Mouse (Mus musculus): ENCODE data around the gene Pla2g15. TPM values are rescaled to one million over a fixed set of nuclear protein-coding genes. Genes with fewer than 3 reads are reported as not detected.

The Pla2g15 gene
- polyA plus RNA-seq, 1 experiment from 2014 or later = 7.2 TPM

- no peaks in the 10 kb centered on the region for H3K9me3 ChIP-seq (ENCODE audit: control insufficient read depth, low read length)
- H3K4me2 ChIP-seq (ENCODE audit: low read depth, low read length) = no peak overlapping the region
- H3K4me3 ChIP-seq (ENCODE audit: low read depth, low read length) = no peak overlapping the region
- peaks cover 52% of the 10 kb centered on the region for H3K36me3 ChIP-seq (ENCODE audit: control insufficient read depth, insufficient read depth, low read length)
- H3K4me1 ChIP-seq (ENCODE audit: control insufficient read depth, insufficient read depth, low read length) = no peaks in the 10 kb centered on the region
- H3K9ac ChIP-seq (ENCODE audit: low read depth, low read length) = no peak overlapping the region
- no peak for ATAC-seq (ENCODE audit: low read depth)
- H3K27ac ChIP-seq (replicated peaks; ENCODE audit: low read depth, low read length) = no peak overlapping the region
- 93% methylated on average over 3 of the region's 3 CpGs for WGBS
- H3K27me3 ChIP-seq (replicated peaks; ENCODE audit: control insufficient read depth, insufficient read depth, low read length) = no peaks in the 10 kb centered on the region
- no peak for DNase-seq (ENCODE audit: low spot score)
These were observed 26.8 kb upstream of the Pla2g15 start for GRCm38 (mm10) chr8:106123443-106123842.

GRCm38 (mm10) chr8:106126055-106126454, 24.1 kb upstream of the Pla2g15 start:
- WGBS = 82% methylated on average over 1 of the region's 1 CpGs
- peaks cover 62% of the 10 kb centered on the region for H3K36me3 ChIP-seq (ENCODE audit: control insufficient read depth, insufficient read depth, low read length)

GRCm38 (mm10) chr8:106127054-106127453, 23.1 kb upstream of the Pla2g15 start:
- Histone ChIP-seq H3K27me3 (replicated peaks; ENCODE audit: control insufficient read depth, insufficient read depth, low read length) (no peaks in the 10 kb centered on the region), H3K9me3 (ENCODE audit: control insufficient read depth, low read length) (no peaks in the 10 kb centered on the region), H3K9ac (ENCODE audit: low read depth, low read length) (no peak overlapping the region), H3K4me2 (ENCODE audit: low read depth, low read length) (no peak overlapping the region), H3K27ac (replicated peaks; ENCODE audit: low read depth, low read length) (no peak overlapping the region), H3K4me1 (ENCODE audit: control insufficient read depth, insufficient read depth, low read length) (no peaks in the 10 kb centered on the region), H3K36me3 (ENCODE audit: control insufficient read depth, insufficient read depth, low read length) (peaks cover 66% of the 10 kb centered on the region), H3K4me3 (ENCODE audit: low read depth, low read length) (no peak overlapping the region)
- ATAC-seq (ENCODE audit: low read depth) (no peak), DNase-seq (ENCODE audit: low spot score) (no peak)
- WGBS = 71% methylated on average over 3 of the region's 3 CpGs

More at GRCm38 (mm10) chr8:106126055-106126454, 24.1 kb upstream of the Pla2g15 start:
- Histone ChIP-seq H3K9ac (ENCODE audit: low read depth, low read length) (no peak overlapping the region), H3K4me3 (ENCODE audit: low read depth, low read length) (no peak overlapping the region), H3K27ac (replicated peaks; ENCODE audit: low read depth, low read length) (no peak overlapping the region), H3K4me1 (ENCODE audit: control insufficient read depth, insufficient read depth, low read length) (no peaks in the 10 kb centered on the region), H3K9me3 (ENCODE audit: control insufficient read depth, low read length) (no peaks in the 10 kb centered on the region), H3K4me2 (ENCODE audit: low read depth, low read length) (no peak overlapping the region), H3K27me3 (replicated peaks; ENCODE audit: control insufficient read depth, insufficient read depth, low read length) (no peaks in the 10 kb centered on the region)
- DNase-seq (ENCODE audit: low spot score) (no peak), ATAC-seq (ENCODE audit: low read depth) (no peak)

- Histone ChIP-seq H3K9ac (ENCODE audit: low read depth, low read length) (no peak overlapping the region), H3K36me3 (ENCODE audit: control insufficient read depth, insufficient read depth, low read length) (peaks cover 74% of the 10 kb centered on the region), H3K9me3 (ENCODE audit: control insufficient read depth, low read length) (no peaks in the 10 kb centered on the region), H3K4me1 (ENCODE audit: control insufficient read depth, insufficient read depth, low read length) (no peaks in the 10 kb centered on the region), H3K27ac (replicated peaks; ENCODE audit: low read depth, low read length) (no peak overlapping the region), H3K4me2 (ENCODE audit: low read depth, low read length) (no peak overlapping the region), H3K27me3 (replicated peaks; ENCODE audit: control insufficient read depth, insufficient read depth, low read length) (no peaks in the 10 kb centered on the region), H3K4me3 (ENCODE audit: low read depth, low read length) (no peak overlapping the region)
- 90% methylated on average over 10 of the region's 10 CpGs for WGBS
- ATAC-seq (ENCODE audit: low read depth) = no peak
- DNase-seq (ENCODE audit: low spot score) = no peak
These were observed 22.3 kb upstream of the Pla2g15 start for GRCm38 (mm10) chr8:106127882-106128410.

GRCm38 (mm10) chr8:106129232-106129930, 20.8 kb upstream of the Pla2g15 start:
- Histone ChIP-seq H3K9me3 (ENCODE audit: control insufficient read depth, low read length) (no peaks in the 10 kb centered on the region), H3K4me1 (ENCODE audit: control insufficient read depth, insufficient read depth, low read length) (no peaks in the 10 kb centered on the region), H3K27me3 (replicated peaks; ENCODE audit: control insufficient read depth, insufficient read depth, low read length) (peaks cover 7% of the 10 kb centered on the region; the same call in 1 of the 2 replicates), H3K4me2 (ENCODE audit: low read depth, low read length) (no peak overlapping the region), H3K36me3 (ENCODE audit: control insufficient read depth, insufficient read depth, low read length) (peaks cover 69% of the 10 kb centered on the region), H3K27ac (replicated peaks; ENCODE audit: low read depth, low read length) (no peak overlapping the region), H3K9ac (ENCODE audit: low read depth, low read length) (no peak overlapping the region), H3K4me3 (ENCODE audit: low read depth, low read length) (no peak overlapping the region)
- no peak for DNase-seq (ENCODE audit: low spot score)
- no peak for ATAC-seq (ENCODE audit: low read depth)

GRCm38 (mm10) chr8:106129997-106130396, 20.2 kb upstream of the Pla2g15 start:
- Histone ChIP-seq H3K9me3 (ENCODE audit: control insufficient read depth, low read length) (no peaks in the 10 kb centered on the region), H3K4me2 (ENCODE audit: low read depth, low read length) (no peak overlapping the region), H3K27me3 (replicated peaks; ENCODE audit: control insufficient read depth, insufficient read depth, low read length) (peaks cover 13% of the 10 kb centered on the region), H3K4me1 (ENCODE audit: control insufficient read depth, insufficient read depth, low read length) (no peaks in the 10 kb centered on the region), H3K36me3 (ENCODE audit: control insufficient read depth, insufficient read depth, low read length) (peaks cover 69% of the 10 kb centered on the region), H3K9ac (ENCODE audit: low read depth, low read length) (no peak overlapping the region), H3K4me3 (ENCODE audit: low read depth, low read length) (no peak overlapping the region), H3K27ac (replicated peaks; ENCODE audit: low read depth, low read length) (no peak overlapping the region)
- DNase-seq (ENCODE audit: low spot score) (no peak), ATAC-seq (ENCODE audit: low read depth) (no peak)
- 89% methylated on average over 2 of the region's 2 CpGs for WGBS

- no peak for ATAC-seq (ENCODE audit: low read depth)
- no peak overlapping the region for H3K9ac ChIP-seq (ENCODE audit: low read depth, low read length)
- no peak overlapping the region for H3K4me3 ChIP-seq (ENCODE audit: low read depth, low read length)
- H3K4me1 ChIP-seq (ENCODE audit: control insufficient read depth, insufficient read depth, low read length) = no peaks in the 10 kb centered on the region
- H3K36me3 ChIP-seq (ENCODE audit: control insufficient read depth, insufficient read depth, low read length) = peaks cover 69% of the 10 kb centered on the region
- DNase-seq (ENCODE audit: low spot score) = no peak
- H3K4me2 ChIP-seq (ENCODE audit: low read depth, low read length) = no peak overlapping the region
- 91% methylated on average over 2 of the region's 2 CpGs for WGBS
- H3K27me3 ChIP-seq (replicated peaks; ENCODE audit: control insufficient read depth, insufficient read depth, low read length) = peaks cover 18% of the 10 kb centered on the region
- H3K27ac ChIP-seq (replicated peaks; ENCODE audit: low read depth, low read length) = no peak overlapping the region
- H3K9me3 ChIP-seq (ENCODE audit: control insufficient read depth, low read length) = no peaks in the 10 kb centered on the region
These were observed 19.7 kb upstream of the Pla2g15 start for GRCm38 (mm10) chr8:106130505-106130904.

- H3K9ac ChIP-seq (ENCODE audit: low read depth, low read length) = no peak overlapping the region
- H3K4me3 ChIP-seq (ENCODE audit: low read depth, low read length) = no peak overlapping the region
- peaks cover 68% of the 10 kb centered on the region for H3K36me3 ChIP-seq (ENCODE audit: control insufficient read depth, insufficient read depth, low read length)
- ATAC-seq (ENCODE audit: low read depth) (no peak), DNase-seq (ENCODE audit: low spot score) (no peak)
- no peak overlapping the region for H3K4me2 ChIP-seq (ENCODE audit: low read depth, low read length)
- peaks cover 23% of the 10 kb centered on the region for H3K27me3 ChIP-seq (replicated peaks; ENCODE audit: control insufficient read depth, insufficient read depth, low read length)
- no peak overlapping the region for H3K27ac ChIP-seq (replicated peaks; ENCODE audit: low read depth, low read length)
- H3K4me1 ChIP-seq (ENCODE audit: control insufficient read depth, insufficient read depth, low read length) = no peaks in the 10 kb centered on the region
- no peaks in the 10 kb centered on the region for H3K9me3 ChIP-seq (ENCODE audit: control insufficient read depth, low read length)
- 92% methylated on average over 4 of the region's 4 CpGs for WGBS
These were observed 19.2 kb upstream of the Pla2g15 start for GRCm38 (mm10) chr8:106131021-106131420.
